Mouse (Mus musculus) MEL (cell line): Measurements from ENCODE around the gene Actl6a. TPM values are rescaled to one million over a fixed set of nuclear protein-coding genes. Genes with fewer than 3 reads are reported as not detected.

Experiments
- DNase-seq: peaks from one replicate; pipeline ENCODE4 v3.0.0; 2011; ENCODE audit warnings: low read depth, low spot score
- H3K27ac ChIP-seq: 2 replicates; pipeline ENCODE4 v1.5.1; 2012; ENCODE audit warnings: low read depth, mild to moderate bottlenecking, control low read depth, low read length, moderate library complexity; ENCODE audit not compliant: control insufficient read depth
- H3K27me3 ChIP-seq, 2 experiments: fragments of 150-350 bp in 1 of 2; sonication (generic) in 1 of 2; 2 replicates each; pipeline ENCODE4 v1.6.1; 2012; ENCODE audit warnings: low read length in 2 of 2, mild to moderate bottlenecking in 2 of 2, improper control_type of control experiment in 1 of 2, moderate library complexity in 1 of 2; ENCODE audit not compliant: insufficient read depth in 2 of 2, control insufficient read depth in 1 of 2
- H3K36me3 ChIP-seq, 2 experiments: 2 replicates each; pipeline ENCODE4 v1.6.1; 2012 to 2014; ENCODE audit warnings: low read length in 2 of 2, improper control_type of control experiment in 1 of 2, inconsistent platforms in 1 of 2, mild to moderate bottlenecking in 1 of 2; ENCODE audit not compliant: insufficient read depth in 2 of 2, control insufficient read depth in 1 of 2
- H3K4me1 ChIP-seq, 2 experiments: fragments of 150-350 bp in 1 of 2; sonication (generic) in 1 of 2; 2 replicates each; pipeline ENCODE4 v1.6.1; 2012; ENCODE audit warnings: low read length in 2 of 2, improper control_type of control experiment in 1 of 2, mild to moderate bottlenecking in 1 of 2; ENCODE audit not compliant: insufficient read depth in 2 of 2, control insufficient read depth in 1 of 2
- H3K4me3 ChIP-seq, 2 experiments: fragments of 150-350 bp in 1 of 2; sonication (generic) in 1 of 2; 2 replicates each; pipeline ENCODE4 v1.5.1; 2012; ENCODE audit warnings: low read depth in 2 of 2, low read length in 2 of 2, mild to moderate bottlenecking in 2 of 2, moderate library complexity in 2 of 2, control low read depth in 1 of 2, improper control_type of control experiment in 1 of 2; ENCODE audit not compliant: control insufficient read depth in 1 of 2, insufficient read depth in 1 of 2
- H3K79me2 ChIP-seq: 2 replicates; pipeline ENCODE4 v1.6.1; 2012; ENCODE audit warnings: mild to moderate bottlenecking, low read length, moderate library complexity; ENCODE audit not compliant: control insufficient read depth, poor library complexity, insufficient read depth
- H3K9ac ChIP-seq: 2 replicates; pipeline ENCODE4 v1.6.1; 2012; ENCODE audit warnings: low read depth, mild to moderate bottlenecking, control low read depth, low read length, moderate library complexity; ENCODE audit not compliant: control insufficient read depth, poor library complexity, severe bottlenecking
- H3K9me3 ChIP-seq: fragments of 150-350 bp; sonication (generic); replicated peaks from 2 replicates; pipeline ENCODE4 v1.6.1; 2012; ENCODE audit warnings: mild to moderate bottlenecking, low read length, improper control_type of control experiment, moderate library complexity; ENCODE audit not compliant: insufficient read depth
- BHLHE40 ChIP-seq: IDR thresholded peaks from 2 replicates; pipeline ENCODE4 v1.6.1; 2012; ENCODE audit warnings: low read depth, mild to moderate bottlenecking, inconsistent platforms, low read length, improper control_type of control experiment, borderline replicate concordance
- CTCF ChIP-seq, 3 experiments: IDR thresholded peaks in 2 of 3; conservative IDR thresholded peaks in 1 of 3; 2 replicates each; pipeline ENCODE4 v1.5.1; 2011 to 2012; ENCODE audit warnings: low read length in 3 of 3, low read depth in 2 of 3, mild to moderate bottlenecking in 2 of 3, improper control_type of control experiment in 1 of 3, inconsistent platforms in 1 of 3, mixed read lengths in 1 of 3, moderate library complexity in 1 of 3; ENCODE audit not compliant: control insufficient read depth in 1 of 3, insufficient read depth in 1 of 3, poor library complexity in 1 of 3, severe bottlenecking in 1 of 3
- E2F4 ChIP-seq: IDR thresholded peaks from 2 replicates; pipeline ENCODE4 v1.6.1; 2011; ENCODE audit warnings: low read depth, low read length, improper control_type of control experiment, borderline replicate concordance
- ELF1 ChIP-seq: IDR thresholded peaks from 2 replicates; pipeline ENCODE4 v1.6.1; 2014; ENCODE audit warnings: low read depth, mild to moderate bottlenecking, inconsistent platforms, low read length, improper control_type of control experiment, moderate library complexity
- EP300 ChIP-seq, 2 experiments: IDR thresholded peaks; 2 replicates each; pipeline ENCODE4 v1.6.1; 2011; ENCODE audit warnings: improper control_type of control experiment in 2 of 2, low read length in 2 of 2, low read depth in 1 of 2, mild to moderate bottlenecking in 1 of 2
- ETS1 ChIP-seq: IDR thresholded peaks from 2 replicates; pipeline ENCODE4 v1.6.1; 2012; ENCODE audit warnings: low read depth, mild to moderate bottlenecking, inconsistent platforms, low read length, improper control_type of control experiment, moderate library complexity
- GABPA ChIP-seq: IDR thresholded peaks from 2 replicates; pipeline ENCODE4 v1.6.1; 2012; ENCODE audit warnings: low read depth, mild to moderate bottlenecking, inconsistent platforms, low read length, improper control_type of control experiment, moderate library complexity
- GATA1 ChIP-seq: IDR thresholded peaks from 2 replicates; pipeline ENCODE4 v1.6.1; 2011; ENCODE audit warnings: low read depth, low read length, improper control_type of control experiment
- HCFC1 ChIP-seq: IDR thresholded peaks from 2 replicates; pipeline ENCODE4 v1.6.1; 2012; ENCODE audit warnings: low read depth, mild to moderate bottlenecking, inconsistent platforms, low read length, improper control_type of control experiment, moderate library complexity
- JUND ChIP-seq: IDR thresholded peaks from 2 replicates; pipeline ENCODE4 v1.6.1; 2011; ENCODE audit warnings: low read depth, mild to moderate bottlenecking, improper control_type of control experiment, low read length
- MAFK ChIP-seq: IDR thresholded peaks from 2 replicates; pipeline ENCODE4 v1.6.1; 2011; ENCODE audit warnings: low read depth, mild to moderate bottlenecking, low read length, improper control_type of control experiment, borderline replicate concordance
- MAX ChIP-seq: IDR thresholded peaks from 2 replicates; pipeline ENCODE4 v1.6.1; 2011; ENCODE audit warnings: low read length, improper control_type of control experiment
- MAZ ChIP-seq: IDR thresholded peaks from 2 replicates; pipeline ENCODE4 v1.6.1; 2012; ENCODE audit warnings: low read depth, mild to moderate bottlenecking, inconsistent platforms, low read length, improper control_type of control experiment
- MEF2A ChIP-seq: IDR thresholded peaks from 2 replicates; pipeline ENCODE4 v1.6.1; 2014; ENCODE audit warnings: low read depth, mild to moderate bottlenecking, inconsistent platforms, low read length, improper control_type of control experiment; ENCODE audit not compliant: poor library complexity, insufficient replicate concordance, severe bottlenecking; ENCODE audit errors: extremely low read depth
- MYB ChIP-seq: IDR thresholded peaks from 2 replicates; pipeline ENCODE4 v1.6.1; 2011; ENCODE audit warnings: mild to moderate bottlenecking, low read depth, low read length, improper control_type of control experiment
- MYC ChIP-seq: IDR thresholded peaks from 2 replicates; pipeline ENCODE4 v1.6.1; 2011; ENCODE audit warnings: low read depth, mild to moderate bottlenecking, low read length, improper control_type of control experiment, moderate library complexity
- NELFE ChIP-seq: IDR thresholded peaks from 2 replicates; pipeline ENCODE4 v1.6.1; 2011; ENCODE audit warnings: low read depth, low read length, improper control_type of control experiment
- NRF1 ChIP-seq: IDR thresholded peaks from 2 replicates; pipeline ENCODE4 v1.6.1; 2014; ENCODE audit warnings: low read depth, mild to moderate bottlenecking, inconsistent platforms, low read length, improper control_type of control experiment, moderate library complexity; ENCODE audit not compliant: poor library complexity, insufficient read depth, severe bottlenecking
- POLR2A ChIP-seq, 2 experiments: IDR thresholded peaks; 2 replicates each; pipeline ENCODE4 v1.6.1; 2011 to 2012; ENCODE audit warnings: low read length in 2 of 2, mild to moderate bottlenecking in 2 of 2, control low read depth in 1 of 2, improper control_type of control experiment in 1 of 2, low read depth in 1 of 2, moderate library complexity in 1 of 2; ENCODE audit not compliant: control insufficient read depth in 1 of 2, insufficient read depth in 1 of 2, poor library complexity in 1 of 2
- POLR2AphosphoS2 ChIP-seq: IDR thresholded peaks from 2 replicates; pipeline ENCODE4 v1.6.1; 2011; ENCODE audit warnings: low read length, improper control_type of control experiment
- POLR2AphosphoS5 ChIP-seq: IDR thresholded peaks from 2 replicates; pipeline ENCODE4 v1.6.1; 2012; ENCODE audit warnings: low read depth, borderline replicate concordance, mild to moderate bottlenecking, inconsistent platforms, low read length, moderate library complexity, mixed read lengths
- RCOR1 ChIP-seq: IDR thresholded peaks from 2 replicates; pipeline ENCODE4 v1.6.1; 2012; ENCODE audit warnings: low read depth, mild to moderate bottlenecking, inconsistent platforms, low read length, improper control_type of control experiment
- SIN3A ChIP-seq: IDR thresholded peaks from 2 replicates; pipeline ENCODE4 v1.6.1; 2012; ENCODE audit warnings: low read length, improper control_type of control experiment, inconsistent platforms
- TAL1 ChIP-seq: IDR thresholded peaks from 2 replicates; pipeline ENCODE4 v1.6.1; 2012; ENCODE audit warnings: mild to moderate bottlenecking, inconsistent platforms, low read length, moderate library complexity, mixed read lengths
- TBP ChIP-seq: IDR thresholded peaks from 2 replicates; pipeline ENCODE4 v1.8.0; 2011; ENCODE audit warnings: low read depth, low read length, improper control_type of control experiment
- UBTF ChIP-seq: IDR thresholded peaks from 2 replicates; pipeline ENCODE4 v1.6.1; 2012; ENCODE audit warnings: low read depth, mild to moderate bottlenecking, inconsistent platforms, low read length, improper control_type of control experiment, moderate library complexity, borderline replicate concordance; ENCODE audit not compliant: insufficient read depth
- ZC3H11A ChIP-seq: IDR thresholded peaks from 2 replicates; pipeline ENCODE4 v1.6.1; 2012; ENCODE audit warnings: low read depth, mild to moderate bottlenecking, inconsistent platforms, low read length, improper control_type of control experiment
- ZKSCAN1 ChIP-seq: IDR thresholded peaks from 2 replicates; pipeline ENCODE4 v1.6.1; 2012; ENCODE audit warnings: low read depth, mild to moderate bottlenecking, inconsistent platforms, low read length, improper control_type of control experiment, moderate library complexity
- ZMIZ1 ChIP-seq: IDR thresholded peaks from 2 replicates; pipeline ENCODE4 v1.6.1; 2012; ENCODE audit warnings: low read depth, mild to moderate bottlenecking, inconsistent platforms, low read length, improper control_type of control experiment, moderate library complexity
- ZNF384 ChIP-seq: IDR thresholded peaks from 2 replicates; pipeline ENCODE4 v1.6.1; 2012; ENCODE audit warnings: low read depth, mild to moderate bottlenecking, inconsistent platforms, low read length, improper control_type of control experiment
- polyA plus RNA-seq, 2 experiments: library from polyadenylated mRNA; stranded (reverse) in 1 of 2; unstranded in 1 of 2; fragments of >175 nt in 1 of 2; fragments of >200 nt in 1 of 2; gene quantifications; 2 replicates each; pipeline versions ENCODE4 v1.2.1 to v1.2.4; 2012; ENCODE audit warnings: low replicate concordance in 2 of 2, low read depth in 1 of 2; ENCODE audit not compliant: insufficient read length in 2 of 2, insufficient read depth in 1 of 2, missing spikeins in 1 of 2
- total RNA-seq: library from RNA; depleted of rRNA; stranded (reverse); fragments of 300-350 nt; gene quantifications from 2 replicates; pipeline ENCODE4 v1.2.3, GENCODE M21; 2012

The Actl6a gene
- total and polyA plus RNA-seq, 3 experiments, result 129 to 175 TPM; not detected in 1

DNA sequence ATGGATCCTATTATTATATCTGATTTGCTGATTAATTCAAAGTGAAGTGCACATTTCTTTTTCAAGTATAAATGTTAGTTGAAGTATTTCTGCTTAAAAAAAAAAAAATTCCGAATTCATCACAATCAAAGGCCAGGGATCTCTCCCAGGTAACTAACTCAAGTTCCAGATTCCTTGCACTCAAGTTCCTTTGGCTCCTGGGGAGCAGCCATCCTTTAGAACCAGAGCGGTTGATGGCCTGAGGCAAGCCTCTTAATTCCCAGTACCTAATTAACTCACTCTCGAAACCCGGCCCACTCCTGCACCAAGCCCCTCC, 1.9 kb downstream of the Actl6a start:
- peaks cover 22% of the 10 kb centered on the region for H3K79me2 ChIP-seq
- TF ChIP-seq POLR2A (IDR thresholded peaks at IDR 0.05; ENCODE audit: control insufficient read depth in 1 of 2, insufficient read depth in 1 of 2, low read depth in 1 of 2, low read length in 2 of 2, poor library complexity in 1 of 2) (no peak), ZNF384 (peak; percentile 32; the same call in 1 of the 2 replicates), MEF2A (no peak), ETS1 (no peak), GABPA (no peak), MAX (no peak), UBTF (no peak), E2F4 (no peak)
- H3K36me3 ChIP-seq, result peaks cover 11 to 20% of the 10 kb centered on the region in 2 experiments
- H3K9ac ChIP-seq, result peak overlapping the region; percentile 51
- H3K9me3 ChIP-seq, result no peaks in the 10 kb centered on the region
- H3K27me3 ChIP-seq, result no peaks in the 10 kb centered on the region
- DNase-seq, result no peak
- no peak overlapping the region for H3K27ac ChIP-seq
- H3K4me1 ChIP-seq, result peaks cover 13 to 14% of the 10 kb centered on the region in 2 experiments
- peak overlapping the region; percentile 32 to 51; a peak in 3 of 4 replicates for H3K4me3 ChIP-seq

DNA sequence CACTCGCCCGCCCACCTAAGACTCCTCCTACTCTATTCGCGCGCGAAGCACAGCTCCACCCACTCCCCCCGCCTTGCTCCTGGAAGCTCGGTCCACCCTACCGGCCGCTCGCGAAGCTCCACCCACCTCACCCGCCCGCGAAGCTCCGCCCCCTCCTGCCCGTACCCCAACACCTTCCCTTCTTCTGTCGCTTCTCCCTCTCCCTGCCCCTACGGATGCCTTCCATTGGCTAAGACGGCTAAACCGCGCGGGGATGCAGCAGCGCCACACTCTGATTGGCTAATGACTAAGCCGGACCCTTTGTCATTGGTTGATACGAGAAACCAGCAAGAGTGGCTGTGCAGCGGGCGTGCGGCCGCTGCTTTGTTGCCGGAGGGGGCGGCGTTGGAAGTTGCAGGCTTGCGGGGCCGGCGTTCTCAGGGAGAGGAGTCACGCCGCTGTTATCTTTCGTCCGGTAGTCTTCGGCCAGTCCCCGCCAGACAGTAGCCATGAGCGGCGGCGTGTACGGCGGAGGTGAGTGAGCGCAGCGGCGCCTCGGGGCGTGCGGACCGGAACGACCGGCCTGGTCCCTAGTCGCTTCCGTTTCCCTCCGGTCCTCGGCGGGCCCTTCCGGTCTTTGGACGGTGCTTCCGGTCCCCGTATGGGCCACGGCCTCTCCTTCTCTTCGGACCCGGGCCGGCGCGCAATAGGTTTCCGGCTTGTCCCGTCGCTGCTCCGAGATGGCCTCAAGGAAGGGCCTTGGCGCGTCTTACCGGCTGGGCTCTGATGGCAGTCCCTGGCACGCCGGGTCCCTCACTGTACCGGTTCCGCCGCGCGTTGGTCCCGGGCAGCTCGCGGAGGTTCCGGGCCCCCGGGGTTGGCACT, 2.5 kb downstream of the Actl6a start:
- DNase-seq, result peak; percentile 100
- H3K4me3 ChIP-seq, result peak overlapping the region; percentile 85 to 97
- TF ChIP-seq ZKSCAN1 (no peak), RCOR1 (no peak), POLR2AphosphoS2 (no peak), HCFC1 (peak; percentile 86), ELF1 (no peak), E2F4 (peak; percentile 72; the same call in 1 of the 2 replicates), GATA1 (no peak), ZMIZ1 (no peak), MYC (peak; percentile 32; the same call in 1 of the 2 replicates), NRF1 (no peak), NELFE (peak; percentile 69), TBP (no peak; the same call in none of the 2 replicates), MYB (no peak), BHLHE40 (no peak), MAFK (no peak), JUND (no peak), TAL1 (no peak), CTCF (IDR thresholded peaks at IDR 0.05 in 2 of 3, conservative IDR thresholded peaks at IDR 0.05 in 1 of 3; ENCODE audit: control insufficient read depth in 1 of 3, insufficient read depth in 1 of 3, low read depth in 2 of 3, low read length in 3 of 3, poor library complexity in 1 of 3, severe bottlenecking in 1 of 3) (0 out of 6 replicates have a peak, but pooled peaks of 1 of the 3 experiments have one; percentile 4), POLR2AphosphoS5 (no peak), MAX (peak; percentile 68), MAZ (no peak; the same call in 1 of the 2 replicates), SIN3A (peak; percentile 79), GABPA (0 out of 2 replicates have a peak, but pooled peaks have one; percentile 23), ETS1 (no peak), EP300 (IDR thresholded peaks at IDR 0.05; ENCODE audit: low read depth in 1 of 2, low read length in 2 of 2) (no peak), ZC3H11A (no peak)

More for the DNA sequence above, 2.5 kb downstream of the Actl6a start:
- Histone ChIP-seq H3K36me3 (peaks cover 11 to 20% of the 10 kb centered on the region in 2 experiments), H3K27ac (peak overlapping the region; percentile 87), H3K79me2 (peaks cover 22% of the 10 kb centered on the region), H3K27me3 (no peaks in the 10 kb centered on the region), H3K9ac (peak overlapping the region; percentile 97), H3K9me3 (no peaks in the 10 kb centered on the region), H3K4me1 (peaks cover 13 to 14% of the 10 kb centered on the region in 2 experiments)
